Mouse (Mus musculus) spleen, postnatal 10 days (tissue): ENCODE data around the gene Nav2.

Experiments used
- DNase-seq, 2 experiments: peaks; one replicate each; pipeline ENCODE4 v3.0.0; 2021 to 2022; ENCODE audit warnings: low spot score in 2 of 2

Gene Nav2

GRCm38 (mm10) chr7:48888751-48889150 lies 19.8 kb upstream of the Nav2 start:
- DNase-seq = no peak

GRCm38 (mm10) chr7:48891029-48891428 lies 17.5 kb upstream of the Nav2 start:
- DNase-seq = no peak

- DNase-seq = no peak
These were observed 15.4 kb upstream of the Nav2 start for GRCm38 (mm10) chr7:48893093-48893492.

- peak; percentile 67 to 80 for DNase-seq
These were observed 14.4 kb upstream of the Nav2 start for GRCm38 (mm10) chr7:48894152-48894551.

GRCm38 (mm10) chr7:48894763-48895162 lies 13.8 kb upstream of the Nav2 start:
- no peak for DNase-seq

- no peak for DNase-seq
These were observed 13.0 kb upstream of the Nav2 start for GRCm38 (mm10) chr7:48895475-48895874.

GRCm38 (mm10) chr7:48896051-48896450 lies 12.5 kb upstream of the Nav2 start:
- no peak for DNase-seq

- no peak for DNase-seq
These were observed 10.9 kb upstream of the Nav2 start for GRCm38 (mm10) chr7:48897539-48898163.

- no peak for DNase-seq
These were observed 10.1 kb upstream of the Nav2 start for GRCm38 (mm10) chr7:48898416-48898815.

GRCm38 (mm10) chr7:48900408-48901167 lies 7.9 kb upstream of the Nav2 start:
- no peak for DNase-seq

GRCm38 (mm10) chr7:48902454-48902853 lies 6.1 kb upstream of the Nav2 start:
- no peak for DNase-seq

GRCm38 (mm10) chr7:48909342-48909671 lies 791 bp downstream of the Nav2 start:
- DNase-seq = no peak

- no peak for DNase-seq
These were observed 1.8 kb downstream of the Nav2 start for GRCm38 (mm10) chr7:48910282-48910681.

- DNase-seq = no peak
These were observed 2.6 kb downstream of the Nav2 start for GRCm38 (mm10) chr7:48911146-48911545.

- DNase-seq = no peak
These were observed 6.4 kb downstream of the Nav2 start for GRCm38 (mm10) chr7:48914630-48915506.

GRCm38 (mm10) chr7:48917463-48917862 lies 8.9 kb downstream of the Nav2 start:
- DNase-seq = no peak

- DNase-seq = no peak
These were observed 9.5 kb downstream of the Nav2 start for GRCm38 (mm10) chr7:48917988-48918387.

- no peak for DNase-seq
These were observed 9.9 kb downstream of the Nav2 start for GRCm38 (mm10) chr7:48918389-48918788.

- no peak for DNase-seq
These were observed 15.1 kb downstream of the Nav2 start for GRCm38 (mm10) chr7:48923620-48924019.

GRCm38 (mm10) chr7:48925214-48925613 lies 16.7 kb downstream of the Nav2 start:
- DNase-seq = no peak

GRCm38 (mm10) chr7:48928364-48928763 lies 19.8 kb downstream of the Nav2 start:
- peak; percentile 48 to 80 for DNase-seq

- DNase-seq = no peak
These were observed 21.9 kb downstream of the Nav2 start for GRCm38 (mm10) chr7:48930399-48930798.

GRCm38 (mm10) chr7:48932138-48932537 lies 23.6 kb downstream of the Nav2 start:
- DNase-seq = no peak
